Mouse (Mus musculus) T-cell, adult 2 months (primary cell): ENCODE results near the gene Gm49340.
"Not testable (repeated sequence)": the region's sequence is repeated elsewhere in the genome, so short reads cannot be mapped to it uniquely, and the experiment has no call there.

Experiments used
- DNase-seq: peaks from one replicate; pipeline ENCODE4 v3.0.0; 2022; ENCODE audit warnings: low spot score

Gene Gm49340

GRCm38 (mm10) chr11:73329442-73329841 is at the start of gene Gm49340, which contains the start of the genes Aspa and Spata22:
Gm49340 (plus strand) TSS chr11:73329741.
Aspa (minus strand) TSS chr11:73329596.
Spata22 (plus strand) TSS chr11:73329741.
- no peak for DNase-seq

- DNase-seq = peak; percentile 12
These were observed 48.8 kb upstream of the Gm49340 start for GRCm38 (mm10) chr11:73280710-73281109.

- peak; percentile 56 for DNase-seq
These were observed 48.0 kb upstream of the Gm49340 start for GRCm38 (mm10) chr11:73281528-73282027.

- DNase-seq = no peak
These were observed 46.2 kb upstream of the Gm49340 start for GRCm38 (mm10) chr11:73283369-73283768.

GRCm38 (mm10) chr11:73283926-73284325 is 45.6 kb upstream of the Gm49340 start:
- no peak for DNase-seq

- DNase-seq = no peak
These were observed 45.2 kb upstream of the Gm49340 start for GRCm38 (mm10) chr11:73284351-73284750.

- no peak for DNase-seq
These were observed 39.9 kb upstream of the Gm49340 start for GRCm38 (mm10) chr11:73289621-73290020.

GRCm38 (mm10) chr11:73303123-73303522 is 26.4 kb upstream of the Gm49340 start:
- no peak for DNase-seq

- DNase-seq = no peak
These were observed 13.6 kb upstream of the Gm49340 start for GRCm38 (mm10) chr11:73315961-73316360.

GRCm38 (mm10) chr11:73318581-73318980 is 11.0 kb upstream of the Gm49340 start:
- not testable (repeated sequence) for DNase-seq

- DNase-seq = not testable (repeated sequence)
These were observed 8.5 kb upstream of the Gm49340 start for GRCm38 (mm10) chr11:73321064-73321463.

GRCm38 (mm10) chr11:73323906-73324830 is 5.4 kb upstream of the Gm49340 start:
- DNase-seq = no peak

GRCm38 (mm10) chr11:73326485-73326886 is 3.1 kb upstream of the Gm49340 start:
- DNase-seq = no peak

- DNase-seq = no peak
These were observed 2.2 kb upstream of the Gm49340 start for GRCm38 (mm10) chr11:73327361-73327760.

GRCm38 (mm10) chr11:73333357-73333756 is 3.8 kb downstream of the Gm49340 start:
- no peak for DNase-seq

- no peak for DNase-seq
These were observed 7.4 kb downstream of the Gm49340 start for GRCm38 (mm10) chr11:73336919-73337318.

- no peak for DNase-seq
These were observed 20.9 kb downstream of the Gm49340 start, which contains the start of gene Olfr20 for GRCm38 (mm10) chr11:73350483-73350882. Olfr20 (plus strand) TSS chr11:73350783.

- no peak for DNase-seq
These were observed 41.4 kb downstream of the Gm49340 start, which contains the start of gene Olfr376 for GRCm38 (mm10) chr11:73370946-73371345. Olfr376 (plus strand) TSS chr11:73371246.

- no peak for DNase-seq
These were observed 65.8 kb downstream of the Gm49340 start for GRCm38 (mm10) chr11:73395374-73395773.

GRCm38 (mm10) chr11:73399514-73399913 is 70.0 kb downstream of the Gm49340 start, which contains the start of gene Olfr1:
Olfr1 (minus strand) TSS chr11:73399614.
- DNase-seq = no peak
